Mouse (Mus musculus) brown adipose tissue, adult 24 weeks (tissue): Measurements from ENCODE around the gene Slc17a8. TPM values are rescaled to one million over a fixed set of nuclear protein-coding genes. Genes with fewer than 3 reads are reported as not detected.
"Not testable (repeated sequence)": the region's sequence is repeated elsewhere in the genome, so short reads cannot be mapped to it uniquely, and the experiment has no call there.

ENCODE experiments used
- H3K27ac ChIP-seq: fragments of 200-500 bp; replicated peaks from 2 replicates; pipeline ENCODE4 v1.5.1; 2012; ENCODE audit warnings: low read depth, mild to moderate bottlenecking, low read length
- H3K4me1 ChIP-seq: fragments of 200-500 bp; 2 replicates; pipeline ENCODE4 v1.6.1; 2012; ENCODE audit warnings: low read length, mixed read lengths; ENCODE audit not compliant: control insufficient read depth, insufficient read depth, insufficient read length
- H3K4me3 ChIP-seq: fragments of 200-500 bp; 2 replicates; pipeline ENCODE4 v1.5.1; 2012; ENCODE audit warnings: low read depth, mild to moderate bottlenecking, low read length, moderate library complexity; ENCODE audit not compliant: insufficient read depth
- polyA plus RNA-seq: library from polyadenylated mRNA; stranded (reverse); fragments of >200 nt; gene quantifications from 2 replicates; pipeline ENCODE4 v1.2.4, GENCODE M21; 2012; ENCODE audit not compliant: missing spikeins, insufficient read depth, insufficient read length

Slc17a8 gene
- polyA plus RNA-seq: not detected in 2 replicates

- Histone ChIP-seq H3K4me3 (no peak within 1 kb of the TSS), H3K4me1 (no peaks in the 10 kb centered on the region), H3K27ac (no peak within 1 kb of the TSS)
Observed at GRCm38 (mm10) chr10:89621129-89621528, at the start of gene Slc17a8. TSS of gene Slc17a8 (minus strand) at chr10:89621253.

- H3K4me1 ChIP-seq, H3K4me3 ChIP-seq, H3K27ac ChIP-seq: not testable (repeated sequence)
Observed at GRCm38 (mm10) chr10:89670371-89670770, 49.3 kb upstream of the Slc17a8 start.

- H3K4me1 ChIP-seq: no peaks in the 10 kb centered on the region
Observed at GRCm38 (mm10) chr10:89667571-89667970, 46.5 kb upstream of the Slc17a8 start.

GRCm38 (mm10) chr10:89665679-89666078, 44.6 kb upstream of the Slc17a8 start:
- no peak overlapping the region for H3K27ac ChIP-seq
- H3K4me3 ChIP-seq: no peak overlapping the region
- no peaks in the 10 kb centered on the region for H3K4me1 ChIP-seq

More at GRCm38 (mm10) chr10:89667571-89667970, 46.5 kb upstream of the Slc17a8 start:
- H3K4me3 ChIP-seq: no peak overlapping the region
- no peak overlapping the region for H3K27ac ChIP-seq

GRCm38 (mm10) chr10:89664977-89665645, 44.1 kb upstream of the Slc17a8 start:
- H3K27ac ChIP-seq: no peak overlapping the region
- no peak overlapping the region for H3K4me3 ChIP-seq
- no peaks in the 10 kb centered on the region for H3K4me1 ChIP-seq

- Histone ChIP-seq H3K4me3 (no peak overlapping the region), H3K27ac (no peak overlapping the region), H3K4me1 (no peaks in the 10 kb centered on the region)
Observed at GRCm38 (mm10) chr10:89656366-89656765, 35.3 kb upstream of the Slc17a8 start.

GRCm38 (mm10) chr10:89652912-89653311, 31.9 kb upstream of the Slc17a8 start:
- Histone ChIP-seq H3K4me1 (no peaks in the 10 kb centered on the region), H3K4me3 (no peak overlapping the region), H3K27ac (no peak overlapping the region)

- Histone ChIP-seq H3K4me1 (no peaks in the 10 kb centered on the region), H3K4me3 (no peak overlapping the region), H3K27ac (no peak overlapping the region)
Observed at GRCm38 (mm10) chr10:89651691-89652090, 30.6 kb upstream of the Slc17a8 start.

- H3K27ac ChIP-seq: no peak overlapping the region
- no peak overlapping the region for H3K4me3 ChIP-seq
- H3K4me1 ChIP-seq: no peaks in the 10 kb centered on the region
Observed at GRCm38 (mm10) chr10:89646918-89647317, 25.9 kb upstream of the Slc17a8 start.

- Histone ChIP-seq H3K4me1 (peaks cover 2% of the 10 kb centered on the region; the same call in 1 of the 2 replicates), H3K4me3 (no peak overlapping the region), H3K27ac (no peak overlapping the region)
Observed at GRCm38 (mm10) chr10:89637001-89637400, 15.9 kb upstream of the Slc17a8 start.

- H3K4me1 ChIP-seq: peaks cover 2% of the 10 kb centered on the region; the same call in 1 of the 2 replicates
- H3K27ac ChIP-seq: no peak overlapping the region
Observed at GRCm38 (mm10) chr10:89635018-89635417, 14.0 kb upstream of the Slc17a8 start.

GRCm38 (mm10) chr10:89633736-89634426, 12.8 kb upstream of the Slc17a8 start:
- H3K27ac ChIP-seq: peak overlapping the region; percentile 98
- peaks cover 2% of the 10 kb centered on the region; the same call in 1 of the 2 replicates for H3K4me1 ChIP-seq
- H3K4me3 ChIP-seq: no peak overlapping the region

More at GRCm38 (mm10) chr10:89635018-89635417, 14.0 kb upstream of the Slc17a8 start:
- H3K4me3 ChIP-seq: no peak overlapping the region

- H3K4me3 ChIP-seq: no peak overlapping the region
- H3K27ac ChIP-seq: peak overlapping the region; percentile 98
- H3K4me1 ChIP-seq: peaks cover 2% of the 10 kb centered on the region; the same call in 1 of the 2 replicates
Observed at GRCm38 (mm10) chr10:89633121-89633520, 12.1 kb upstream of the Slc17a8 start.

GRCm38 (mm10) chr10:89631831-89632230, 10.8 kb upstream of the Slc17a8 start:
- Histone ChIP-seq H3K4me1 (peaks cover 2% of the 10 kb centered on the region; the same call in 1 of the 2 replicates), H3K27ac (no peak overlapping the region), H3K4me3 (no peak overlapping the region)

- no peak overlapping the region for H3K27ac ChIP-seq
- H3K4me3 ChIP-seq: no peak overlapping the region
- peaks cover 2% of the 10 kb centered on the region; the same call in 1 of the 2 replicates for H3K4me1 ChIP-seq
Observed at GRCm38 (mm10) chr10:89630564-89630963, 9.5 kb upstream of the Slc17a8 start.
